Mouse (Mus musculus) layer of hippocampus, adult 8-10 months (tissue): ENCODE data around the gene Flvcr2. TPM values are rescaled to one million over a fixed set of nuclear protein-coding genes. Genes with fewer than 3 reads are reported as not detected.

Source experiments
- DNase-seq, 2 experiments: peaks; one replicate each; pipeline ENCODE4 v3.0.0; 2022; ENCODE audit warnings: low spot score in 2 of 2
- total RNA-seq, 4 experiments: library from RNA; stranded (reverse); gene quantifications; 2 replicates each; pipeline ENCODE4 v1.2.4; 2022

Flvcr2 gene
- total RNA-seq, 4 experiments from 2014 or later: 1.5 to 2.7 (median 2.2) TPM

- DNase-seq: no peak
Observed at GRCm38 (mm10) chr12:85729945-85730290, 16.4 kb upstream of the Flvcr2 start.

- DNase-seq: no peak
Observed at GRCm38 (mm10) chr12:85736203-85736602, 10.1 kb upstream of the Flvcr2 start.

- DNase-seq: peak; percentile 24 to 28
Observed at GRCm38 (mm10) chr12:85736960-85737359, 9.4 kb upstream of the Flvcr2 start.

- DNase-seq: no peak
Observed at GRCm38 (mm10) chr12:85746696-85747219, 419 bp downstream of the Flvcr2 start.

GRCm38 (mm10) chr12:85747343-85747742 is 1.0 kb downstream of the Flvcr2 start:
- no peak for DNase-seq

- DNase-seq: no peak
Observed at GRCm38 (mm10) chr12:85749861-85750260, 3.5 kb downstream of the Flvcr2 start.

- no peak for DNase-seq
Observed at GRCm38 (mm10) chr12:85752116-85752515, 5.8 kb downstream of the Flvcr2 start.

GRCm38 (mm10) chr12:85753223-85753622 is 6.9 kb downstream of the Flvcr2 start:
- DNase-seq: no peak

GRCm38 (mm10) chr12:85754611-85755265 is 8.4 kb downstream of the Flvcr2 start:
- DNase-seq: no peak

- DNase-seq: no peak
Observed at GRCm38 (mm10) chr12:85756455-85756854, 10.1 kb downstream of the Flvcr2 start.

- no peak for DNase-seq
Observed at GRCm38 (mm10) chr12:85757074-85757473, 10.7 kb downstream of the Flvcr2 start.

- no peak for DNase-seq
Observed at GRCm38 (mm10) chr12:85758741-85759140, 12.4 kb downstream of the Flvcr2 start.

- no peak for DNase-seq
Observed at GRCm38 (mm10) chr12:85761471-85761870, 15.1 kb downstream of the Flvcr2 start.

GRCm38 (mm10) chr12:85764686-85765085 is 18.3 kb downstream of the Flvcr2 start:
- no peak for DNase-seq

- no peak for DNase-seq
Observed at GRCm38 (mm10) chr12:85766287-85766686, 19.9 kb downstream of the Flvcr2 start.

GRCm38 (mm10) chr12:85767750-85768149 is 21.4 kb downstream of the Flvcr2 start:
- no peak for DNase-seq

- DNase-seq: no peak
Observed at GRCm38 (mm10) chr12:85771356-85771755, 25.0 kb downstream of the Flvcr2 start.

- no peak for DNase-seq
Observed at GRCm38 (mm10) chr12:85778962-85779361, 32.6 kb downstream of the Flvcr2 start.

GRCm38 (mm10) chr12:85779707-85780106 is 33.4 kb downstream of the Flvcr2 start:
- DNase-seq: no peak

GRCm38 (mm10) chr12:85781606-85782005 is 35.3 kb downstream of the Flvcr2 start:
- no peak for DNase-seq

GRCm38 (mm10) chr12:85784916-85785815 is 38.8 kb downstream of the Flvcr2 start:
- no peak for DNase-seq

- no peak for DNase-seq
Observed at GRCm38 (mm10) chr12:85792158-85792557, 45.8 kb downstream of the Flvcr2 start.
